Mouse (Mus musculus) neural tube, embryonic 12.5 days (tissue): ENCODE results near the gene Mug2. TPM values are rescaled to one million over a fixed set of nuclear protein-coding genes. Genes with fewer than 3 reads are reported as not detected.
"Not testable (repeated sequence)": the region's sequence is repeated elsewhere in the genome, so short reads cannot be mapped to it uniquely, and the experiment has no call there.

Experiments used
- ATAC-seq: fragments of 200-750 bp; cut with Nextera tagmentation; 2 replicates; pipeline ENCODE4 v1.8.0; 2017; ENCODE audit warnings: low read depth, mild to moderate bottlenecking, moderate TSS enrichment, moderate library complexity; ENCODE audit not compliant: low FRiP score
- H3K27ac ChIP-seq: fragments of 300-500 bp; sonication (generic); 2 replicates; pipeline ENCODE4 v1.5.1; 2016
- H3K27me3 ChIP-seq: fragments of 300-500 bp; sonication (generic); replicated peaks from 2 replicates; pipeline ENCODE4 v1.6.1; 2016; ENCODE audit warnings: mild to moderate bottlenecking
- H3K36me3 ChIP-seq: fragments of 300-500 bp; sonication (generic); 2 replicates; pipeline ENCODE4 v1.6.1; 2016; ENCODE audit warnings: mild to moderate bottlenecking
- H3K4me1 ChIP-seq: fragments of 300-500 bp; sonication (generic); 2 replicates; pipeline ENCODE4 v1.6.1; 2016
- H3K4me2 ChIP-seq: fragments of 300-500 bp; sonication (generic); replicated peaks from 2 replicates; pipeline ENCODE4 v1.6.1; 2016; ENCODE audit warnings: mild to moderate bottlenecking
- H3K4me3 ChIP-seq: fragments of 300-500 bp; sonication (generic); 2 replicates; pipeline ENCODE4 v1.5.1; 2016
- H3K9ac ChIP-seq: fragments of 300-500 bp; sonication (generic); 2 replicates; pipeline ENCODE4 v1.6.1; 2016; ENCODE audit warnings: mild to moderate bottlenecking
- H3K9me3 ChIP-seq: fragments of 300-500 bp; sonication (generic); 2 replicates; pipeline ENCODE4 v1.6.1; 2016; ENCODE audit warnings: mild to moderate bottlenecking
- WGBS: fragments of 180-500 bp; shearing (Covaris S2); methylation state at CpG from one replicate; pipeline ENCODE4 v1.1.7; 2016; 5-methylcytosine and 5-hydroxymethylcytosine counted together
- polyA plus RNA-seq: library from polyadenylated mRNA; unstranded; fragments of >200 nt; fragmentation: Nextera tagmentation; extraction: Ambion mirVana; gene quantifications from 2 replicates; pipeline ENCODE4 v1.2.1, GENCODE M21; 2016

Mug2 gene
- not detected in 2 replicates for polyA plus RNA-seq

- not testable (repeated sequence) for H3K4me3 ChIP-seq, H3K36me3 ChIP-seq, H3K27me3 ChIP-seq, ATAC-seq, H3K9me3 ChIP-seq, H3K27ac ChIP-seq, H3K4me2 ChIP-seq, H3K9ac ChIP-seq, H3K4me1 ChIP-seq
- no CpG with 5 or more reads among the region's 3 CpGs for WGBS
Observed at GRCm38 (mm10) chr6:122006461-122006860, at the start of gene Mug2. Gene Mug2 (plus strand): TSS chr6:122006761.

- WGBS = 94% methylated on average over 16 of the region's 16 CpGs
- not testable (repeated sequence) for H3K4me3 ChIP-seq, H3K27ac ChIP-seq, H3K27me3 ChIP-seq, H3K36me3 ChIP-seq, H3K4me1 ChIP-seq, H3K4me2 ChIP-seq, H3K9ac ChIP-seq, ATAC-seq
- H3K9me3 ChIP-seq = 0 out of 2 replicates have a peak, but pooled peaks cover 14% of the 10 kb centered on the region
Observed at GRCm38 (mm10) chr6:121957803-121958349, 48.7 kb upstream of the Mug2 start.

DNA sequence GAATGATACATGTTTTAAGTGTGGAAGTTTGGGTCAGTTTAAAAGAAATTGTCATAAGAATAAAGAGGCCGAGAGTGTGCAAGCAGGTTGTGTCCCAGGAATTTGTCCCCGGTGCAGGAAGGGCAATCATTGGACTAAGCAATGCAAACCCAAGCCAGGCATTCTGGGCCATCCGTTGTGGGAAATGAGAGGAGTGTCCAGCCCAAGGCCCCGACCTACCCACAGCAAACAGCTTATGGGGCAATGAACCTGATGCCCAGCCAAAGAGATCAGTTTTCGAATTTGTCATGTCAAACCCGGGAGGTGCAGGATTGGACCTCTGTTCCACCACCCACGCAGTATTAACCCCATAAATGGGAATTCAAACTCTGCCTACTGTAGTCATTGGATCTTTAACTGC is 30.9 kb upstream of the Mug2 start:
- Histone ChIP-seq H3K27me3 (no peaks in the 10 kb centered on the region), H3K9me3 (peaks cover 8% of the 10 kb centered on the region), H3K36me3 (no peaks in the 10 kb centered on the region), H3K4me2 (no peak overlapping the region), H3K27ac (no peak overlapping the region), H3K9ac (no peak overlapping the region), H3K4me1 (no peaks in the 10 kb centered on the region), H3K4me3 (no peak overlapping the region)
- 85% methylated on average over 7 of the region's 7 CpGs for WGBS
- ATAC-seq = no peak

GRCm38 (mm10) chr6:122100904-122101303 is 94.3 kb downstream of the Mug2 start:
- Histone ChIP-seq H3K9ac (no peak overlapping the region), H3K4me1 (no peaks in the 10 kb centered on the region), H3K27ac (no peak overlapping the region), H3K36me3 (no peaks in the 10 kb centered on the region), H3K4me3 (no peak overlapping the region), H3K27me3 (no peaks in the 10 kb centered on the region), H3K4me2 (no peak overlapping the region), H3K9me3 (peaks cover 11% of the 10 kb centered on the region)
- WGBS = 83% methylated on average over 4 of the region's 4 CpGs
- ATAC-seq = no peak

GRCm38 (mm10) chr6:122101671-122102070 is 95.1 kb downstream of the Mug2 start:
- Histone ChIP-seq H3K4me3 (no peak overlapping the region), H3K9me3 (peaks cover 11% of the 10 kb centered on the region), H3K36me3 (no peaks in the 10 kb centered on the region), H3K9ac (no peak overlapping the region), H3K27me3 (no peaks in the 10 kb centered on the region), H3K4me1 (no peaks in the 10 kb centered on the region), H3K4me2 (no peak overlapping the region), H3K27ac (no peak overlapping the region)
- no peak for ATAC-seq
- WGBS = 76% methylated on average over 1 of the region's 1 CpGs

DNA sequence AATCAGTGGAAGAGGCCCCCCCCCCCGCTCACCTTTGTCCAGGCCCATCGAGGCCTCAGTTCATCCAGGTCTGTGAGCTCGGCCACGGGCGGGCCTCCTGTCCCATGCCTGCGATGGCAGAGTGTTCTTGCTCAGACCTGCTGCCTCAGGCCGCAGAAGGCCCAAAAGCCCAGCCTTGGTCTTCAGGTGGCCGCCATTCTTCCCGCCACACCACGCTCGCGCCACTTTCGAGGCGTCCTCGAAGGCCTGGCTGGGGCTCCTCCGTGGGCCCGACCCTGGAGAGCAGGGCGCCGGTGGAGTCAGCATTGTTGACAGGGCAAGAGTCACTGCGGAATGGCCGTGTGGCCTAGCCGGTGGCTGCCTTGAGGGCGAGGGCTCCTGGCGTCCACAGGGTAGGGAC is 110.4 kb downstream of the Mug2 start:
- peaks cover 18% of the 10 kb centered on the region for H3K9me3 ChIP-seq
- no peak overlapping the region for H3K9ac ChIP-seq
- no peak overlapping the region for H3K4me3 ChIP-seq
- H3K27me3 ChIP-seq = no peaks in the 10 kb centered on the region
- H3K36me3 ChIP-seq = no peaks in the 10 kb centered on the region
- 91% methylated on average over 24 of the region's 24 CpGs for WGBS
- H3K27ac ChIP-seq = no peak overlapping the region
- no peak overlapping the region for H3K4me2 ChIP-seq
- no peak for ATAC-seq
- no peaks in the 10 kb centered on the region for H3K4me1 ChIP-seq

- Histone ChIP-seq H3K36me3 (no peaks in the 10 kb centered on the region), H3K4me1 (no peaks in the 10 kb centered on the region)
Observed at GRCm38 (mm10) chr6:122129521-122129920, 123.0 kb downstream of the Mug2 start.

More at GRCm38 (mm10) chr6:122129521-122129920, 123.0 kb downstream of the Mug2 start:
- no peaks in the 10 kb centered on the region for H3K27me3 ChIP-seq
- no peak overlapping the region for H3K9ac ChIP-seq
- H3K4me3 ChIP-seq = no peak overlapping the region
- H3K27ac ChIP-seq = no peak overlapping the region
- ATAC-seq = no peak
- WGBS = 63% methylated on average over 2 of the region's 2 CpGs
- H3K4me2 ChIP-seq = no peak overlapping the region
- H3K9me3 ChIP-seq = no peaks in the 10 kb centered on the region

Other genes starting within 250 kb of the Mug2 start
- 0.04 TPM in 1 of 2 replicates, not detected in the other for gene Mug1, start 168.2 kb upstream of the Mug2 start, polyA plus RNA-seq